Mouse (Mus musculus) MEL (cell line): ENCODE measurements around the gene Mon1b. TPM values are rescaled to one million over a fixed set of nuclear protein-coding genes. Genes with fewer than 3 reads are reported as not detected.
A peak's percentile ranks its signal among the peaks of the same experiment; 100 is the strongest.

Experiments used
- DNase-seq: peaks from one replicate; pipeline ENCODE4 v3.0.0; 2011; ENCODE audit warnings: low read depth, low spot score
- H3K27ac ChIP-seq: 2 replicates; pipeline ENCODE4 v1.5.1; 2012; ENCODE audit warnings: low read depth, mild to moderate bottlenecking, control low read depth, low read length, moderate library complexity; ENCODE audit not compliant: control insufficient read depth
- H3K27me3 ChIP-seq, 2 experiments: fragments of 150-350 bp in 1 of 2; sonication (generic) in 1 of 2; 2 replicates each; pipeline ENCODE4 v1.6.1; 2012; ENCODE audit warnings: low read length in 2 of 2, mild to moderate bottlenecking in 2 of 2, improper control_type of control experiment in 1 of 2, moderate library complexity in 1 of 2; ENCODE audit not compliant: insufficient read depth in 2 of 2, control insufficient read depth in 1 of 2
- H3K36me3 ChIP-seq, 2 experiments: 2 replicates each; pipeline ENCODE4 v1.6.1; 2012 to 2014; ENCODE audit warnings: low read length in 2 of 2, improper control_type of control experiment in 1 of 2, inconsistent platforms in 1 of 2, mild to moderate bottlenecking in 1 of 2; ENCODE audit not compliant: insufficient read depth in 2 of 2, control insufficient read depth in 1 of 2
- H3K4me1 ChIP-seq, 2 experiments: fragments of 150-350 bp in 1 of 2; sonication (generic) in 1 of 2; 2 replicates each; pipeline ENCODE4 v1.6.1; 2012; ENCODE audit warnings: low read length in 2 of 2, improper control_type of control experiment in 1 of 2, mild to moderate bottlenecking in 1 of 2; ENCODE audit not compliant: insufficient read depth in 2 of 2, control insufficient read depth in 1 of 2
- H3K4me3 ChIP-seq, 2 experiments: fragments of 150-350 bp in 1 of 2; sonication (generic) in 1 of 2; 2 replicates each; pipeline ENCODE4 v1.5.1; 2012; ENCODE audit warnings: low read depth in 2 of 2, low read length in 2 of 2, mild to moderate bottlenecking in 2 of 2, moderate library complexity in 2 of 2, control low read depth in 1 of 2, improper control_type of control experiment in 1 of 2; ENCODE audit not compliant: control insufficient read depth in 1 of 2, insufficient read depth in 1 of 2
- H3K79me2 ChIP-seq: 2 replicates; pipeline ENCODE4 v1.6.1; 2012; ENCODE audit warnings: mild to moderate bottlenecking, low read length, moderate library complexity; ENCODE audit not compliant: control insufficient read depth, poor library complexity, insufficient read depth
- H3K9ac ChIP-seq: 2 replicates; pipeline ENCODE4 v1.6.1; 2012; ENCODE audit warnings: low read depth, mild to moderate bottlenecking, control low read depth, low read length, moderate library complexity; ENCODE audit not compliant: control insufficient read depth, poor library complexity, severe bottlenecking
- H3K9me3 ChIP-seq: fragments of 150-350 bp; sonication (generic); replicated peaks from 2 replicates; pipeline ENCODE4 v1.6.1; 2012; ENCODE audit warnings: mild to moderate bottlenecking, low read length, improper control_type of control experiment, moderate library complexity; ENCODE audit not compliant: insufficient read depth
- CHD1 ChIP-seq: IDR thresholded peaks from 2 replicates; pipeline ENCODE4 v1.6.1; 2012; ENCODE audit warnings: low read depth, mild to moderate bottlenecking, inconsistent platforms, low read length, improper control_type of control experiment
- CTCF ChIP-seq, 3 experiments: IDR thresholded peaks in 2 of 3; conservative IDR thresholded peaks in 1 of 3; 2 replicates each; pipeline ENCODE4 v1.5.1; 2011 to 2012; ENCODE audit warnings: low read length in 3 of 3, low read depth in 2 of 3, mild to moderate bottlenecking in 2 of 3, improper control_type of control experiment in 1 of 3, inconsistent platforms in 1 of 3, mixed read lengths in 1 of 3, moderate library complexity in 1 of 3; ENCODE audit not compliant: control insufficient read depth in 1 of 3, insufficient read depth in 1 of 3, poor library complexity in 1 of 3, severe bottlenecking in 1 of 3
- E2F4 ChIP-seq: IDR thresholded peaks from 2 replicates; pipeline ENCODE4 v1.6.1; 2011; ENCODE audit warnings: low read depth, low read length, improper control_type of control experiment, borderline replicate concordance
- MEF2A ChIP-seq: IDR thresholded peaks from 2 replicates; pipeline ENCODE4 v1.6.1; 2014; ENCODE audit warnings: low read depth, mild to moderate bottlenecking, inconsistent platforms, low read length, improper control_type of control experiment; ENCODE audit not compliant: poor library complexity, insufficient replicate concordance, severe bottlenecking; ENCODE audit errors: extremely low read depth
- MYB ChIP-seq: IDR thresholded peaks from 2 replicates; pipeline ENCODE4 v1.6.1; 2011; ENCODE audit warnings: mild to moderate bottlenecking, low read depth, low read length, improper control_type of control experiment
- NRF1 ChIP-seq: IDR thresholded peaks from 2 replicates; pipeline ENCODE4 v1.6.1; 2014; ENCODE audit warnings: low read depth, mild to moderate bottlenecking, inconsistent platforms, low read length, improper control_type of control experiment, moderate library complexity; ENCODE audit not compliant: poor library complexity, insufficient read depth, severe bottlenecking
- POLR2AphosphoS2 ChIP-seq: IDR thresholded peaks from 2 replicates; pipeline ENCODE4 v1.6.1; 2011; ENCODE audit warnings: low read length, improper control_type of control experiment
- RAD21 ChIP-seq: IDR thresholded peaks from 2 replicates; pipeline ENCODE4 v1.6.1; 2011; ENCODE audit warnings: mild to moderate bottlenecking, low read depth, low read length, improper control_type of control experiment
- SMC3 ChIP-seq: IDR thresholded peaks from 2 replicates; pipeline ENCODE4 v1.6.1; 2011; ENCODE audit warnings: low read depth, low read length, improper control_type of control experiment
- TCF12 ChIP-seq: IDR thresholded peaks from 2 replicates; pipeline ENCODE4 v1.6.1; 2014; ENCODE audit warnings: low read depth, mild to moderate bottlenecking, inconsistent platforms, low read length, improper control_type of control experiment, moderate library complexity
- UBTF ChIP-seq: IDR thresholded peaks from 2 replicates; pipeline ENCODE4 v1.6.1; 2012; ENCODE audit warnings: low read depth, mild to moderate bottlenecking, inconsistent platforms, low read length, improper control_type of control experiment, moderate library complexity, borderline replicate concordance; ENCODE audit not compliant: insufficient read depth
- USF1 ChIP-seq: IDR thresholded peaks from 2 replicates; pipeline ENCODE4 v1.6.1; 2014; ENCODE audit warnings: low read depth, mild to moderate bottlenecking, inconsistent platforms, low read length, improper control_type of control experiment, moderate library complexity
- USF2 ChIP-seq, 2 experiments: IDR thresholded peaks; 2 replicates each; pipeline ENCODE4 v1.6.1; 2011 to 2012; ENCODE audit warnings: improper control_type of control experiment in 2 of 2, low read length in 2 of 2, borderline replicate concordance in 1 of 2, inconsistent platforms in 1 of 2, low read depth in 1 of 2, mild to moderate bottlenecking in 1 of 2; ENCODE audit not compliant: insufficient read depth in 1 of 2
- ZC3H11A ChIP-seq: IDR thresholded peaks from 2 replicates; pipeline ENCODE4 v1.6.1; 2012; ENCODE audit warnings: low read depth, mild to moderate bottlenecking, inconsistent platforms, low read length, improper control_type of control experiment
- ZNF384 ChIP-seq: IDR thresholded peaks from 2 replicates; pipeline ENCODE4 v1.6.1; 2012; ENCODE audit warnings: low read depth, mild to moderate bottlenecking, inconsistent platforms, low read length, improper control_type of control experiment
- polyA plus RNA-seq, 2 experiments: library from polyadenylated mRNA; stranded (reverse) in 1 of 2; unstranded in 1 of 2; fragments of >175 nt in 1 of 2; fragments of >200 nt in 1 of 2; gene quantifications; 2 replicates each; pipeline versions ENCODE4 v1.2.1 to v1.2.4; 2012; ENCODE audit warnings: low replicate concordance in 2 of 2, low read depth in 1 of 2; ENCODE audit not compliant: insufficient read length in 2 of 2, insufficient read depth in 1 of 2, missing spikeins in 1 of 2
- total RNA-seq: library from RNA; depleted of rRNA; stranded (reverse); fragments of 300-350 nt; gene quantifications from 2 replicates; pipeline ENCODE4 v1.2.3, GENCODE M21; 2012

Gene Mon1b
- total and polyA plus RNA-seq, 3 experiments, result 8.8 to 15.6 TPM; not detected in 1

DNA sequence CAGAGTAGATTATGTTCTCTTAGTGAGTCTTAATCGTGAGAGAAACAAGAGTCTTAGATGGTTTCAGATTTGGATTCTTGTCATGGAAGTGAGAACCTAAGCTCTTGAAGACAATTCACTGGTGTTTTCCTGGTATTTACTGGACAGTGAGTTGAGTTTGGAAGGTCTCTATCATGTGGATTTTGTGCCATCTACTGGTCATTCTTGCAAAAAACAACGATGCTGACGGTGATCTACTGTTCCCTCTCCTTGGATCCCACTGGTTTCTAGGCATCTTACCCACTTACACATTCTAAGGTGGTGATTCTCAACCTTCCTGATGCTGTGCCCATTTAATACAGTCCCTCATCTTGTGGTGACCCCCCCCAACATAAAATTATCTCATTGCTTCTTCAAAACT is 2.8 kb upstream of the Mon1b start:
- peak; percentile 73 for TF ChIP-seq SMC3
- no peak for TF ChIP-seq UBTF
- TF ChIP-seq CTCF (IDR thresholded peaks at IDR 0.05 in 2 of 3, conservative IDR thresholded peaks at IDR 0.05 in 1 of 3; ENCODE audit: control insufficient read depth in 1 of 3, insufficient read depth in 1 of 3, low read depth in 2 of 3, low read length in 3 of 3, poor library complexity in 1 of 3, severe bottlenecking in 1 of 3), result peak; percentile 13 to 81 (median 44); a peak in 5 of 6 replicates
- TF ChIP-seq RAD21, result peak; percentile 90
- peak; percentile 68 for TF ChIP-seq ZC3H11A
- TF ChIP-seq, all 39 proteins: peak for 4
- no peaks in the 10 kb centered on the region for H3K27me3 ChIP-seq
- peak; percentile 63 for DNase-seq
- peaks cover 16% of the 10 kb centered on the region for H3K79me2 ChIP-seq
- H3K27ac ChIP-seq, result no peak overlapping the region
- peaks cover 0 to 4% of the 10 kb centered on the region in 2 experiments; a peak in 1 of 4 replicates for H3K36me3 ChIP-seq
- H3K4me1 ChIP-seq, result peaks cover 0 to 11% of the 10 kb centered on the region in 2 experiments; a peak in 2 of 4 replicates
- no peak overlapping the region for H3K4me3 ChIP-seq
- H3K9ac ChIP-seq, result no peak overlapping the region
- no peaks in the 10 kb centered on the region for H3K9me3 ChIP-seq

GRCm38 (mm10) chr8:113634161-113634560 is 1.2 kb upstream of the Mon1b start:
- Histone ChIP-seq H3K9ac (peak overlapping the region; percentile 35), H3K36me3 (peaks cover 0 to 4% of the 10 kb centered on the region in 2 experiments; a peak in 1 of 4 replicates), H3K27ac (no peak overlapping the region), H3K4me3 (peak overlapping the region; percentile 55 to 85), H3K4me1 (peaks cover 0 to 11% of the 10 kb centered on the region in 2 experiments; a peak in 2 of 4 replicates), H3K79me2 (peaks cover 16% of the 10 kb centered on the region), H3K27me3 (no peaks in the 10 kb centered on the region)
- TF ChIP-seq NRF1 (no peak), TCF12 (no peak), MEF2A (no peak), ZNF384 (no peak), MYB (no peak), USF2 (IDR thresholded peaks at IDR 0.05; ENCODE audit: borderline replicate concordance in 1 of 2, insufficient read depth in 1 of 2, low read depth in 1 of 2, low read length in 2 of 2) (no peak), POLR2AphosphoS2 (no peak), USF1 (no peak), CHD1 (no peak), E2F4 (no peak)
- TF ChIP-seq, all 39 proteins: peak for 0
- DNase-seq, result peak; percentile 25
- no peaks in the 10 kb centered on the region for H3K9me3 ChIP-seq
